Mouse (Mus musculus) testis, postnatal 10 days (tissue): Measurements from ENCODE around the gene Ormdl2.
A peak's percentile ranks its signal among the peaks of the same experiment; 100 is the strongest.

Experiments
- DNase-seq: peaks from one replicate; pipeline ENCODE4 v3.0.0; 2021; ENCODE audit warnings: low spot score

The Ormdl2 gene

DNA sequence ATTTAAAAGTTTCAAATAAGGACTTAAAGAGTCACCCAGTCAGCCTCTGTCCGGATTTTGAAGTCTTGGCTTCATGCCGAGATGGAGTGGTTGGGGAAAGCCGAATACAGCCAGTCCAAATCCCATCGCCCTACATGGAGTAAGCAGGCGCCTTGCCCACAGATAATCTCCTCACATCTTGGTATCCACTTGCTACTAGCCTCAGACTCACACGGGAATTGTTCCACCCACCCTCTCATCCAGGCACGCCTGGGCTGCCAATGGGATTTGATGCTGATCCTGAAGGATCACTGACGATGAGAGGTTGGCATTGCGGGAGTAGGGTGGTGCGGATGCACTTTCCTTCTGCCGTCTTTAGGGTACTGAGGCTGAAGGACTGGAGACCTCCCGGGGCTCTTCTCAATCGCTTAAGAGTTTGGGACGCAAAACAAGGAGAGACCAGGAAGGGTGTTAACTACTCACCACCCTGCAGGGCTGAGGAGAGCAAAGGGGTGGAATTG, 17.6 kb downstream of the Ormdl2 start, which contains the start of gene Dnajc14:
TSS of gene Dnajc14 (plus strand) at position 292 of the 500 bp plus-strand sequence.
- peak; percentile 73 for DNase-seq

DNA sequence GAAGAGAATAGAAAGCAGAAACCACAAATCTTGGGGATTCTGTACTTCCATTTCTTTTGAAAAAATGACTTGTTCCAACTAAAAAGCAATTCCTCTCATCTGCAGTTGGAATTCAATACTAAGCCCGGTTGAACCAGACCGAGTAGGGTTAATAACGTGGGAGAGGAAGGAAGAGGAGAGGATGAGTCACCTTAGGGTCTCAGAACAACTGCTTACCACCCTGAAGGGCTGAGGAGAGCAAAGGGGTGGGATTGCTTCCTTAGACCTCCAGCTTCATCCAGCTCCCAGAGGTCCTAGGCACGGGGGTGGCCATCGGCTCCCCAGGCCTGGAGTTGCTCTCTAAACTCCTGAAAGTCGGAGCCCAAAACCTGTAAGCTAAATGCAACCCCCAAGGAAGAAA, 18.1 kb downstream of the Ormdl2 start:
- no peak for DNase-seq

DNA sequence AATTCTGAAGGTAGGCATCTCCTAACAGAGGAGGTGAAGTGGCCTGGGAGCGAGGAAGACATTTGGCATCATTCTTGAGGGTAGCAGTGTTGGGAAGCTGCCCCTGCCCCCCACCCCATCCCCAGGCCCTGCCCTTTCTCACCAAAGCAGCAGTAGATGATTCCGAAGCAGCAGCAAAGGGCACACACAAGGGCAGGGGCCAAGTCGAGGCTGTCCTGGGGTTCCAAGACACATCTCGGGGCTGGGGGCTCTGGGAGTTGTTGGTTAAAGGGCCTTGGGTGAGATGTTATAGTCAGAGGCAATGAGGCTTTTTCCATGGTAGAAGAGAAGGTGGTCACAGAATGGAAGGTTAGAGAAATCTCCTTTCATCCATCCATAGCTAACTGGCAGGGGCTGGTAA, 18.5 kb downstream of the Ormdl2 start:
- DNase-seq: peak; percentile 40

DNA sequence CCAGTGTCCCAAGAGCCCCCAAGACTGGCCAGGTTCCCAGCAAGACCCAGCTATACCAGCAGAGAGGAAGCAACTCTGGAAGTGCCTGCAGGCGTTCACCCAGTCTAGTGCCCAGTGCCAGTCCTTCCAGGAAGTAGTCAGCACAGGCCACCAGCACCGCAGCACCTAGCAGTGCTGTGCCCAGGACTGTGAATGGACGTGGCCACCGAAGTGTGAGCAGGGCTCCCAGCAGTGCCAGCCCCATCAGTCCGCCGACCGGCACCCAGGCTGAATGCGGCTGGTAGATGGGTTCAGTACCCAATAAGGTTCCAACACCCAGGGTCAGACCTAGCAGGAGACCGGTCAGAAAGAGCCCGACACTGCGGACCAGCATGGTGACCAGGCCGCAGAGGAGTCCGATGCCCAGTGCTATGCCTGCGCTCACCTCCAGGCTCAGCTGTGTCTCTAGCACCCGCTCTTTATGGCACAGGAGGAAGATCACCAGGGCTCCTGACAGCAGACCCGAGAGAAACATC, 19.4 kb downstream of the Ormdl2 start:
- DNase-seq: peak; percentile 40

DNA sequence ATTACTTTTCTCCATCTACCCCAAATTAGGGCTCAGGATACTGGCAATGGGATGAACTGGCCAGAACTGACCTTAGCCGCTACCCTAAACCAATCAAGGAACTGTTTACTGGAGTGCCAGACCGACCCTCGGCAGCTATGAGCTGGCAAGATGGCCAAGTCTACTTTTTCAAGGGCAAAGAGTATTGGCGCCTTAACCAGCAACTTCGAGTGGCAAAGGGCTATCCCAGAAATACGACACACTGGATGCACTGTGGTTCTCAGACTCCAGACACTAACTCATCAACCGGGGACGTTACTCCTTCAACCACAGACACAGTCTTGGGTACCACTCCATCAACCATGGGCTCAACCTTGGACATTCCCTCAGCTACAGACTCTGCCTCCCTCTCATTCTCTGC, 22.8 kb downstream of the Ormdl2 start:
- DNase-seq: peak; percentile 26

DNA sequence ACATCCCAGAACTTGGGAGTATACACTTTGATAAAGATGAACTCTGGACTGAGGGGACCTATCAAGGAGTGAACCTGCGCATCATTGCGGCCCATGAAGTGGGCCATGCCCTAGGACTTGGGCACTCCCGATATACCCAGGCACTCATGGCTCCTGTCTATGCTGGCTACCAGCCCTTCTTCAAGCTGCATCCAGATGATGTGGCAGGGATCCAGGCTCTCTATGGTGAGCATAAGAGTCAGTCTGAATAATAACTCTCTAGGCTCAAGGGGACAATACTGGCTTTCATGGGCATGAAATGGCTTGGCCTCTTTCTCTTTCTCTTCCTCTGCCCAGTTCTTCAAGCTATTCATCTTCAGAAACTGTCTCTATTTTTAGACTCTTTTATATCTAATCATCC, 25.9 kb downstream of the Ormdl2 start:
- no peak for DNase-seq

DNA sequence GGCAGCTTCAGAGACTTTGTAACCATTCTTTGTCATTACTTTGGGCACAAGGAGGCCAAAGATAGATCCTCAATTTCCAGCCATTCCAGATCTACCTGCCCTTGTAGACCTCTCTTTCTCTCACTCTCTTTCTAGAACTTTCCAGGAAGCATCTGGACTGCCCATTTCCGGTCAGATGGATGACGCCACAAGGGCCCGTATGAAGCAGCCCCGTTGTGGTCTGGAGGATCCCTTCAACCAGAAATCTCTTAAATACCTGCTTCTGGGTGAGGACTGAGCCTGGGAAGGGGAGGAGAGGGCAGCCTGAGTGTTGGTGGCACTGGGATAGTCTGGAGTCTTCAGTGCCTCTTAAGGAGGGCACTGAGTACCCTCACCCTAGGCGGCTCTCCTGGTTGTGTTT, 27.1 kb downstream of the Ormdl2 start:
- no peak for DNase-seq

DNA sequence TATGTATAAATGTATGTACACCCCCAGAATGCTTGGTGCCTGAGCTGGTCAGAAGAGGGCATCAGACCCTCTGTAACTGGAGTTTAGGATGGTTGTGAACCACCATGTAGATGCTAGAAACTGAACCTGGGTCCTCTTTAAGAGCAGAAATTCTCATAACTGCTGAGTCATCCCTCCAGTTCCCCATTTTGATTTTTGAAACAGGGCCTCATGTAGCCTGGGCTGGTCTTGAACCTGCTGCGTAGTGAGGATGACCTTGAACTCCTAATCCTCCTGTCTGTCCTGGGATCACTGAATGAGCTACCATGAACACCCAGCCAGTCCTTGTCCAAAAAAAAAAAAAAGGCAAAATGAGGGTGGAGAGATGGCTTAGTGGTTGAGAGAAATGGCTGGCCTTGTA, 28.2 kb downstream of the Ormdl2 start:
- DNase-seq: no peak

DNA sequence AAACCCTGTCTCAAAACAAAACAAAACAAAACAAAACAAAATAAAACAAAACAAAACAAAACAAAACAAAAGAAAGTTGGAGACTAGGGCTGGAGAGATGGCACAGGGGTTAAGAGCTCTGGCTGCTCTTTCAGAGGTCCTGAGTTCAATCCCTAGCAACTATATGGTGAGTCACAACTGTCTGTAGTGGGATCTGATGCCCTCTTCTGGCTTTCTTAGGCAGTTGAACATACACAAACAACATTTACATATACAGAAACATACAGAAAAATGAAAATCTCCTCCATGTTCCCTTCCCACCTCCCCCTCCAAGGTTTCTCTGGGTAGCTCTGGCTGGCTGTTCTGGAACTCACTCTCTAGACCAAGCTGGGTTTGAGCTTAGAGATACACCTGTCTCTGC, 29.4 kb downstream of the Ormdl2 start:
- DNase-seq: no peak

DNA sequence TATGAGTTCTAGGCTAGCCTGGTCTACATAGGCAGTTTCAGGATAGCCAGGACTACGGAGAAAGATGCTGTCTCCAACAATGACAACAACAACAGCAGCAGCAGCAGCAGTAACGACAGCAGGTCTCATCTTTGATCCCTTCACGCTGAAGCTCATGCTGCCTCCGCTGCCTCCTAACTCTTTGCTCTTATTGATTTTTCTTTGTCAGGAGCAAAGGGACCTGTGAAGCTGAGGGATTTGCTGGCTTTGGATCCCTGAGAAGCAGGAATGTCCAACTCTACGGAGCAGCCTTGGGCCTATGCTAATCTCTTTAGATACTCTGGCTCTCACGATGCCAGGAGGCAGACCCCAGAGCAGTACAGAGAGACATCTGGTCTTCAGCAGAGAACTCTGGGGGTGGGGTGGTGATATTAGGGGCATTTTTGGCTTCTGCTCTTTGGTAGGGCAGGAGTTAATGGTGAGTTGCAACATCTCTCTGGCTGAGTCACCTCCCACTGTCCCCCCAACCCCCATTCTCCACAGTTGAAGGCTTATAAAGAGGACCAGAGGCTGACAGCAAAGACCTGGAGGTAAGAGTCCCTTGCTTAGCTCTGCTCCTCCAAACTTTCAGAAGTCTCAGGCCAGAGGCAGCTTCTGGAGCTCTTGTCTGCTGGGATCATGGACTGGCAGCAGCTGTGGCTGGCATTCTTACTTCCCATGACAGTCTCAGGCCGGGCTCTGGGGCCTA, 30.9 kb downstream of the Ormdl2 start, which contains the start of gene Mmp19:
TSS of gene Mmp19 (plus strand) at position 513 of the 727 bp plus-strand sequence.
- no peak for DNase-seq

DNA sequence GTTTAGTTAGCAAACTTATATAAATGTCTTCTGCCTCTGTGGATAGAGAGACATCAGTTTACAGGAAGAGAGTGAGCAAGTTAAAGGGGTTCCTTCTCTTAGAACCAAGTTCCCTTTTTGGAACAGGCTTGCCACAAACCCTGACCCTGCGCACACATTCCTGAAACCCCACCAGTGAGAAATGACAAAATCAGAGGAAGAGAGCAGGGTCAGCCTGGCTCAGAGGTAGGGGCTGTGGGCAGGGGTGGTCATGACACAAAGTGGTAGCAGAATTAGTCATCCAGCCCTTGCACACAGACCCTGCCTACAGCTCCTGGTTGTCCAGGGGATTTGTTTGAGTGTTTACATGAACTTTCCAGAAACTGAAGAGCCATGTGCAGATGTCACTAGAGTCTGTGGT, 41.2 kb downstream of the Ormdl2 start:
- no peak for DNase-seq

DNA sequence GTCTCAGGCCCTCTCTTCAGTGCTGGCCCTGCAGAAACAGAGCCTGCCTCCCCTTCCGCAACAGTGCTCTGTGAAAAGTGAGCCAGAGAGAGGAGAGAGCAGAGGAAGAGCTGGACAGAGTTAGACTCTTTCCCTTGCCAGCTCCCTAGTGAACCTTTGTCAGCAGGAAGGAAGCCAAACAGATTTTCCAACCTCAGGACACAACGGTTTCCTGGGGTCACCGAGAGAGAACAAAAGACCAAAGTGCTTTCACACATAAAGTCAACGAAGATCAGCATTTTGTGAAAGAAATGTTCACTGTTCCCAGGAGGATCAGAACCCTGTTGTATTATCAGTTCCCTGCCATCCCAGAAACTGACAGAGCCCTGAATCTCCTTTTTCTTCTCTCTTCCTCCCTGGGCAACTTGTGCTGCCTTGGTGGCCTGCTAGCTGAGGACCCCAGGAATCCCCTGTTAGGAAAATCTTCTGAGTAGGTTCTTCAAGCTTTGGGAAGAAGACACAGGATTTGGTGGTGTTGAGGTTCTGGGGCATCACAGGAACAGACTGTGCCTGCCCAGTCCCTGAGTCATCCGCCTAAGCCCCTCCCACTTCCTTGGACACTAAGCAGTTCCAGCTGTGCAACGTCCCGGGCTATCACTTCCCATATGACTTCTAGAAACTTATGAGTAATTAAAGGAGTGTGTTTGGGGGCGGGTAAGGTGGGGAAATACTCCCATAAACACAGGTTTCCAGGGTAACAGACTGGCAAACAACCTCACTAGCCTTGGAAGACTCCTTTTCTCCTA, 42.2 kb downstream of the Ormdl2 start:
- DNase-seq: peak; percentile 81

DNA sequence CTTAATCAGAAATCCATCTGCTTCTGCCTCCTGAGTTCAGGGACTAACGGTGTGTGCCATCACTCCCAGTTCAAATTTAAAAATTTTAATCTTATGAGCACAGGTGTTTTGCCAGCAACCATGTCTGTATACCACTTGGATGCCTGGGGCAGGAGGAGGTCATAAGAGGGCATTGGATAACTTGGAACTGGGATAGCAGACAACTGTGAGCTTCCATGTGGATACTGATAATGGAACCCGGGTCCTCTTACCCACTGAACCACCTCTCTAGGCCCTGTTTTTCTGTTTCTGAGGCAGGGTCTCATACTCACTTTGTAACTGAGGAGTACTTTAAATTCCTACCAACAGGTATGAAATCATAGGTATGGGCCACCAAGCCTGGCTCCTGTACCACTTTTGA, 43.0 kb downstream of the Ormdl2 start:
- DNase-seq: no peak

DNA sequence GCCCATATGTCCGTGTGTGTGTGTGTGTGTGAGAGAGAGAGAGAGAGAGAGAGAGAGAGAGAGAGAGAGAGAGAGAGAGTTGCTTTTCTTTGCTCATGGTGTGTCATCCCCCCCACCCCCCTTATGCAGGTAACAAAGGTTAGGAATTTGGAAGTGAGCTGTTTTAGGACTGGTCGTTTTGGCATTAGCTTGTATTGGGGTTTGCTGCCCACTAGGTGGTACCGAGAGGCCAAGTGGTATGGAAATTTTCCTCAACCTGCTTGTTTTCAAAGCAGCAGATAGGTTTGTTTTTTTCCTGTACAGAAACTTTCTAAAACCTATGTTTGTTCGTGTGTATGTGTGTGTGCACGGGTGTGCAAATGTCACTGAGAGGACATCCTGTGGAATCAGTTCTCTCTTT, 47.8 kb downstream of the Ormdl2 start:
- no peak for DNase-seq

DNA sequence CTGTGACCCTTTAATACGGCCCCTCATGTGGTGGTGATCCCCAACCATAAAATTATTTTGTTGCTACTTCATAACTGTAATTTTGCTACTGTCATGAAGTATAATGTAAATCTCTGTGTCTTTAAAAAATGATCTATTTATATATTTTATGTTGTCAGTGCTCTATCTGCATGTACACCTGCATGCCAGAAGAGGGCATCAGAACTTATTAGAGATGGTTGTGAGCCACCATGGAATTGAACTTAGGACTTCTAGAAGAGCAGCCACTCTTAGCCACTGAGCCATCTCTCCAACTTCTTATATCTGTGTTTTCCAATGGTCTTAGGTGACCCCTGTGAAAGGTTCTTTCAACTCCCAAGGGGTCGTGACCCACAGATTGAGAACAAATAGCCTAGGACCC, 48.5 kb downstream of the Ormdl2 start:
- no peak for DNase-seq
